Mouse (Mus musculus) midbrain, embryonic 10.5 days (tissue): ENCODE data around the gene Tmem106a. TPM values are rescaled to one million over a fixed set of nuclear protein-coding genes. Genes with fewer than 3 reads are reported as not detected.

ENCODE experiments used
- DNase-seq: peaks from one replicate; pipeline ENCODE4 v3.0.0-alpha.2; 2017; ENCODE audit warnings: low spot score
- H3K27ac ChIP-seq: fragments of 300-500 bp; sonication (generic); replicated peaks from 2 replicates; pipeline ENCODE4 v1.5.1; 2016; ENCODE audit warnings: mild to moderate bottlenecking
- H3K27me3 ChIP-seq: fragments of 300-500 bp; sonication (generic); 2 replicates; pipeline ENCODE4 v1.6.1; 2016; ENCODE audit warnings: low read depth, mild to moderate bottlenecking; ENCODE audit not compliant: poor library complexity, severe bottlenecking
- H3K36me3 ChIP-seq: fragments of 300-500 bp; sonication (generic); 2 replicates; pipeline ENCODE4 v1.6.1; 2016; ENCODE audit warnings: mild to moderate bottlenecking, moderate library complexity
- H3K4me1 ChIP-seq: fragments of 300-500 bp; sonication (generic); 2 replicates; pipeline ENCODE4 v1.6.1; 2016
- H3K4me3 ChIP-seq: fragments of 300-500 bp; sonication (generic); 2 replicates; pipeline ENCODE4 v1.5.1; 2016; ENCODE audit warnings: mild to moderate bottlenecking, moderate library complexity
- H3K9me3 ChIP-seq: fragments of 300-500 bp; sonication (generic); replicated peaks from 2 replicates; pipeline ENCODE4 v1.6.1; 2016; ENCODE audit warnings: mild to moderate bottlenecking
- WGBS: fragments of 180-500 bp; shearing (Covaris S2); methylation state at CpG from one replicate; pipeline ENCODE4 v1.1.7; 2016; 5-methylcytosine and 5-hydroxymethylcytosine counted together
- polyA plus RNA-seq: library from polyadenylated mRNA; unstranded; fragments of >200 nt; fragmentation: Nextera tagmentation; extraction: Ambion mirVana; gene quantifications from 2 replicates; pipeline ENCODE4 v1.2.1, GENCODE M21; 2016

Tmem106a gene
- polyA plus RNA-seq: 2.0 and 3.9 TPM in 2 replicates

DNA sequence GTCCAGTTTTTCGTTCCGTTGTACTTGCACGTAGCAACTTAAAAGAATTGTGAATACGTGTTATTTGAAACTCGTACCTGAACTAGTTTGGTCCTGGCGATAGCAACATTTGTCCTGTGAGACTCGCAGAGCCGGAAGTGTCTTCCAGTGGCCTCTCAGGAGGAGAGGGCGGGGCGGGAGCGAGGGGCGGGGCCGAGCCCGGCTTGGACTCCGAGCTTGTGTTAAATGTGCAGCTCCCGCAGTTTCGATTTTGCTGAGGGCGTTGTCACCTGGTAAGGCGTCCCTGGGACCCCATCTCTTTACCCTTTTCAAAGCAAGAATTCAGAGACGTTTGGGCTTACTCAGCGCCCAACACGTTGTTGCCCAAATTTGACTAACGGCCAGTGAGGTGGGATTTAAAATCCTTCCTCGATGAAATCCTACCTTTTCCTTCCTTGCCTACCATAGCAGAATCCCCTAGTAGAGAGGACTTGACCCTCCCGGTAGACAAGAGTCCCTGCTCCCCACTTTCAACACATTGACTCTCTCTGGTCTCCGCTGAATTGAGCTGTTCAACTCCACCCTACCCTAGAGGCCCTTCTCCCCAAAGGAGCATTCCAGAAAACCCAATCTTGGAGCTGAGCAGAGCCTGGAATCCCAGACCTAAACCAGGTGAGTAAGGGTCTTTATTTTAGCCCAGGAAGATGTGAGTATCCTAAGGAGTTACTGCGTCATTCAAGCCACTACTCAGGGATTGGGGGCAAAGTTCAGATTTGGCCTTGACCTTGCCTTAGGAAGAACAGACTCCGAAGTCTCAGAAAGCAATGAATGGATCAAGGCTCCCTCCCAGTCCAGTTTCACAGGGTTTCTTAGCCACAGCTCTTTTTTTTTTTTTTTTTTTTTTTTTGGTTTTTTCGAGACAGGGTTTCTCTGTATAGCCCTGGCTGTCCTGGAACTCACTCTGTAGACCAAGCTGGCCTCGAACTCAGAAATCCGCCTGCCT is at the start of gene Tmem106a:
Tmem106a (plus strand) TSS at position 189 of the 982 bp plus-strand sequence.
- peak within 1 kb of the TSS; percentile 19 for H3K27ac ChIP-seq
- no peaks in the 10 kb centered on the region for H3K9me3 ChIP-seq
- peaks cover 10% of the 10 kb centered on the region for H3K4me1 ChIP-seq
- 22% methylated on average over 30 of the region's 31 CpGs for WGBS
- H3K36me3 ChIP-seq: peaks cover 41% of the 10 kb centered on the region
- H3K27me3 ChIP-seq: no peaks in the 10 kb centered on the region
- H3K4me3 ChIP-seq: peak within 1 kb of the TSS; percentile 50
- DNase-seq: peak; percentile 67

DNA sequence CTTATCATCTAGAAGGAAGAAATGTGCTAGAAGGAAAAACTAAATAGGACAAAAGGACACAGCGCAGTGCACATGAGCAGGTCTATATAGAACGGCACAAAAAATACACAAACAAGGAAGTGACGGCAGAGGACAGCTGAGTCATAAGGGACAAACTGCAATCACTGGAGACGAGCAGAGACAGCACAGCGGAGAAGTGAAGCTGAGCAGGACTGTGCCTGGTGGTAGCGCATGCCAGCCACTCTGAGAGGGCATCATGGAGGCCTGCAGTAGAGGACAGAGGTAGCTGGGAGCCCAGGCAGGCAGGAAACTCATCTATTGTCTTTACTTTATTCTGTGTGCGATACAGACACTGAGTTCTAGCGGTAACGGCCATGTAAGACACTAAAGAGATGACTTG is 38.5 kb upstream of the Tmem106a start:
- no peak overlapping the region for H3K27ac ChIP-seq
- peaks cover 86% of the 10 kb centered on the region for H3K36me3 ChIP-seq
- 93% methylated on average over 9 of the region's 9 CpGs for WGBS
- H3K27me3 ChIP-seq: no peaks in the 10 kb centered on the region
- peaks cover 7% of the 10 kb centered on the region for H3K4me1 ChIP-seq
- no peak for DNase-seq
- no peak overlapping the region for H3K4me3 ChIP-seq
- no peaks in the 10 kb centered on the region for H3K9me3 ChIP-seq

DNA sequence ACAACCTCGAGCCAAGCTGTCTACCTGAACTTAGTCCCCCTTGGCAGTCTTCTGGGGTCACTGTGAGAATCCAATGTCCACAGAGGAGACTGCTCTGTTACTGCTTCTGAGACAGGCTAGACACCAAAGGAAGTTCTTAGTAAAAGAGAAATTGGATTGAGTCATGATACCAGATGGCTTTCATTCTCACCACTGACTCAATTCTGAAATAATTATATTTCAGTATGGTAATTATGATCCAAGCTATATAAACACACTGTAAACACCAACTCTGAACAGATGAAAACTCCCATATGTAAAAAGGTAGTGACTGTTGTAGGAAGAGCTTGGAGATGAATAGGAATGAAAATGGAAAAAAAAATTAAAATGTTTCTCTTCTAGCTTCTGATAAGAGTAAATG is 37.9 kb upstream of the Tmem106a start:
- peaks cover 87% of the 10 kb centered on the region for H3K36me3 ChIP-seq
- no peak overlapping the region for H3K27ac ChIP-seq
- H3K27me3 ChIP-seq: no peaks in the 10 kb centered on the region
- H3K4me3 ChIP-seq: no peak overlapping the region
- no peaks in the 10 kb centered on the region for H3K9me3 ChIP-seq
- peaks cover 7% of the 10 kb centered on the region for H3K4me1 ChIP-seq
- 93% methylated on average over 1 of the region's 1 CpGs for WGBS
- no peak for DNase-seq

DNA sequence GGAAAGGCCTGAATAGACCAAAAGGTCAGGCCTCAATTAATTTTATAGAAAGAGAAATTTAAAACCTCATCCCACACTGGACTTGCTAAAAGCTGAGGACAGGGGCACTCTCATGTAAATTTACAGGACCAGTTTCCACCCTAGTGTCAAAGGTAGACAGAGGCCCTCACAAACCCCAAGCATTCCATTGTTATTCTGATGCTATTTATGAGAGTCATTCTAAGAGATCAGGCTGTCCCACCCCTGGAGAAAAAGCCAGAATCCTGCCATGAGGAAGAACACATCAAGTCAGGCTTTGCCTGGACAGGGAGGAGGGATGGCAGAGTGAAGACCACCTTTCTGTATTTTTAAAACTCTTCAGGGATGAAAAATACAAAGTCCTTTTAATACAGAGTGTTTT is 33.5 kb upstream of the Tmem106a start:
- Histone ChIP-seq H3K9me3 (no peaks in the 10 kb centered on the region), H3K4me3 (no peak overlapping the region), H3K4me1 (peaks cover 17% of the 10 kb centered on the region), H3K36me3 (peaks cover 57% of the 10 kb centered on the region), H3K27ac (no peak overlapping the region), H3K27me3 (no peaks in the 10 kb centered on the region)
- DNase-seq: no peak

DNA sequence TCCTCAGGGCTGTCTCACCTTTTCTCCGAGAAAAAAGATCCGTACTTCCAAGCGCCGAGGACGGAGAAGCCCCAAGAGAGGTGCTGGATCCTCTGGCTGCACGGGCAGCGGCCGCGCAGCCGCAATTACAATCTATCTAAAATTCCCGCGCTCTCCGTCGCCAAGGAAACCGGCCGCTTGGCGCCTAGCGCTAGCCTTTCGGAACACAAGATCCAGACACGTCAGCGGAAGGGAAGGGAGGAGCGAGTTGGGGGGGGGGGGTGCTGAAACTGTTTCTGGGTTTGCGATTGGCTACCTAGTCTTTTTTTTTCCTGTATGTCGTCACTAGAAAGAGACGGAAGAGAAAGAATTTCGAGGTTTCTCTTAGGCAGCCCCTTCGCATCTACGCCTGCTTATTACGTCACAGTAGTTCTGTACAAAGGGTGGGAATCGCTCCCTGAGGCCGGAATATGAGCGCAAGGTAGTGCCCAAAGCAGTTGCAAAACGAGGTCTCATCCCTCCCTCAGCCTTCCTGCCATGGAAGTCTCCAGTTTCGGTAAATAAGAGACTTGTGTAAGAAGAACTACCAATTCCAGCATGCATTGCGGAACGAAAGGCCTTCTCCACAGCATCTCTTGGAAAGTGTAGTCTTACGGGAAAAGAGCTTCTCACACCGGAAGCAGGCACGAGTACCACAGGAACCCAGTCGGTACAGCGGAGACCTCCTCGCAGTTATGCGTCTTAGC is 30.1 kb upstream of the Tmem106a start, which contains the start of the genes Brca1 and Nbr1:
Brca1 (minus strand) TSS at position 205 of the 725 bp plus-strand sequence.
Nbr1 (plus strand) TSS at position 399 of the 725 bp plus-strand sequence.
- no peaks in the 10 kb centered on the region for H3K27me3 ChIP-seq
- H3K36me3 ChIP-seq: peaks cover 47% of the 10 kb centered on the region
- peaks cover 26% of the 10 kb centered on the region for H3K4me1 ChIP-seq
- H3K4me3 ChIP-seq: peak within 1 kb of the TSS; percentile 72
- H3K9me3 ChIP-seq: no peaks in the 10 kb centered on the region
- WGBS: under 1% methylated on average over 43 of the region's 43 CpGs
- DNase-seq: peak; percentile 97
- H3K27ac ChIP-seq: peak within 1 kb of the TSS; percentile 98

DNA sequence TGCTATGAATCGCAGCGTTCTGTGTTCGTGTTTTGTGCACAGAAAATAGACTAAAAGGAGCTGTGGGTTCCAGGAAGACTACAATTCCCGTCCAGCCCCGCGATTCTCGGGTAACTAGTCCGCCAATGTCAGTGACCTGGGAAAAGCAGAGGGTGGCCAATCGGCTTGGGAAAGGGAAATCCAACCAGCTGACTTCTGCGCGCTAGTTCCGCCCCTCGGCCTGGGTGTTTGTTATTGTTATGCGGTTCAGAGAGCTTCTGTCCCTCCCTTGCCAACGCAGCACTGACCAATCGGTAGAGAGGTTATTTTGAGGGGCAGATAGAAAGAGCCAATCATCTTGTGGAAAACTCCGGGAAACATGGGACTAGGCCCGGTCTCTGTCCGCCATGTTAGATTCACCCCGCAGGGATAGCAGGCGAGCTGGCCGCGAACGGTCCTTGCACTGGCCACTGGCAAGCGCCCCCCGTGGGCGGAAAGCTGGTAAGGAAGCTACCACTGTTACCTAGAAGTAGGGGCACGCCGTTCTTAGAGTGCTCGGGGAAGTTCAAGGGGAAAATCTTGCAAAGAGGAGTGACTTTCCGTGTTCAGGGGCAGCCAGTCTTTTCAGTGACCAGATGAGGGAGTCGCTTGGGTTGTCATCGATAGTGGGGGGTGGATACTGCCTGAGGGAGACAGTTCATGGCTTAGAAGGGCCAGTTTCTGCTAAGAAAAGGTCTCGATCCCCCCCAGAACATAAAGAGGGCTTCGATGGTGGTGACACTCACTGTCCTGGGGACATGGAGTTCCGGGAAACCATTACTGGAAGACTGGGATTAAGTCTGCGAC is 29.4 kb upstream of the Tmem106a start:
- Histone ChIP-seq H3K4me3 (peak overlapping the region; percentile 72), H3K4me1 (peaks cover 26% of the 10 kb centered on the region), H3K27ac (peak overlapping the region; percentile 98), H3K27me3 (no peaks in the 10 kb centered on the region), H3K36me3 (peaks cover 47% of the 10 kb centered on the region), H3K9me3 (no peaks in the 10 kb centered on the region)
- DNase-seq: peak; percentile 97
- WGBS: under 1% methylated on average over 37 of the region's 37 CpGs

DNA sequence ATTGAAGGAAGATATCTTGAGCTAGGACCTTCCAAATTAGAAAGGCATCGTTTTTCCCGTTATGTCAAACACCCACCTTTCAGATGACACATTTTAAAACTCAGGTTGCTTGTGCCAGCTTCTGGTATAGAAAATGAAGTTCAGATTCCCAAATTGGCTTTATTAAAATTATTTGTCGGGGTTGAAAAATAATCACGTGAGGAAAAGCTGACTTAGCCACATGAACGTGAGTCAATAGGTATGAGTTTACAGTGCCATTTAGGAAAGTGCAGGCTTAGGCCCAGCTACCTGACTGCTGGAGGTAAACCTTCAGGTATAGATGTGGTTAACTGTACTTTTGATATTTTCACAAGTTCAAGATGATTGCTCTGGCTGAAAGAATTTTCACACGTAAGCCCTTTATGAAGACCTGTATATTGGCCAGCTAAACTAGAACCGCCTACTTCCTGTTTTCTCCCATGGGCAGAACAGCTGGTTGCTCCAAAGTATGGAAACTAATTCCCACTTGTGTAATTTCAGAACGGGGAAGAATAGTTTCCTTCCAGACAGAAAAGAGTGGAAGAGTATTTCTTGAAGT is 28.6 kb upstream of the Tmem106a start:
- H3K4me1 ChIP-seq: peaks cover 26% of the 10 kb centered on the region
- 30% methylated on average over 8 of the region's 8 CpGs for WGBS
- DNase-seq: no peak
- no peaks in the 10 kb centered on the region for H3K27me3 ChIP-seq
- no peaks in the 10 kb centered on the region for H3K9me3 ChIP-seq
- peak overlapping the region; percentile 72 for H3K4me3 ChIP-seq
- H3K27ac ChIP-seq: peak overlapping the region; percentile 98
- H3K36me3 ChIP-seq: peaks cover 47% of the 10 kb centered on the region

DNA sequence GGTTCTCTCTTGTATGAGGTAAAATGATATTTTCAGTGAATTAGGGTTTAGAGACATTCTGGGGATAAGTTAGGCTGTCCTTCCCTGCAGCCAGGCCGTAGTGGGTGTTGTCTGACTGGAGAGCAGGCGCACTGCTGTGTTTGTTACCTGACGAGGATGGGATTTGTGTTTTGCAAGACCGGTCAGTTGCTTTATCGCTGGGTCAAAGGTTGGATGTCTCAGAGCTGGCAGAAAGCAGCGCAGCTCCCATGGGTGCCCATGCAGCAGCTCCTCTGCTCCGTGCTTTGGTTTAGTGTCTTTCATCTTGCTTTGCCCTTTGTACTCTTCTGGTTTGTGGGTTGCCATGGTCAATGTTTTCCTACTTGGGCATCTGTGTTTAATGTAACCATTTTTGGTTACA is 25.5 kb upstream of the Tmem106a start:
- no peak overlapping the region for H3K4me3 ChIP-seq
- H3K9me3 ChIP-seq: no peaks in the 10 kb centered on the region
- no peak for DNase-seq
- H3K27ac ChIP-seq: no peak overlapping the region
- no peaks in the 10 kb centered on the region for H3K27me3 ChIP-seq
- WGBS: 91% methylated on average over 7 of the region's 7 CpGs
- H3K36me3 ChIP-seq: peaks cover 61% of the 10 kb centered on the region
- H3K4me1 ChIP-seq: peaks cover 12% of the 10 kb centered on the region

DNA sequence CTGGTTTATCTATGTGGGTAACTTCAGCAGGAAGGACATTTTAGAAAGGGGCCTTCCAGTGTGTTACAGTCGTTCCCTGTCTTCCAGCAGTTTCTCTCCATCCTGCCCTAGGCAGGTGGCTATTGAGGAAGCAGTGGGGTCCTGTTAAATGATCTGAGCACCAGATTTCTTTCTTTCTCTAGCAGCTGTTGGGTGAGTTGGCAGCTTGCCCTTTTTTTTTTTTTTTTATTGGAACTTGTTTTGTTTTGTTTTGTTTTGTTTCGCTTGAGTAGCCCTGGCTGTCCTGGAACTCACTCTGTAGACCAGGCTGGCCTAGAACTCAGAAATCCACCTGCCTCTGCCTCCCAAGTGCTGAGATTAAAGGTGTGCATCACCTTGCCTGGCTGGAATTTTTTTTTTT is 25.1 kb upstream of the Tmem106a start:
- Histone ChIP-seq H3K36me3 (peaks cover 61% of the 10 kb centered on the region), H3K4me1 (peaks cover 12% of the 10 kb centered on the region), H3K27ac (no peak overlapping the region), H3K27me3 (no peaks in the 10 kb centered on the region), H3K4me3 (no peak overlapping the region), H3K9me3 (no peaks in the 10 kb centered on the region)
- DNase-seq: no peak
- WGBS: 92% methylated on average over 2 of the region's 2 CpGs

DNA sequence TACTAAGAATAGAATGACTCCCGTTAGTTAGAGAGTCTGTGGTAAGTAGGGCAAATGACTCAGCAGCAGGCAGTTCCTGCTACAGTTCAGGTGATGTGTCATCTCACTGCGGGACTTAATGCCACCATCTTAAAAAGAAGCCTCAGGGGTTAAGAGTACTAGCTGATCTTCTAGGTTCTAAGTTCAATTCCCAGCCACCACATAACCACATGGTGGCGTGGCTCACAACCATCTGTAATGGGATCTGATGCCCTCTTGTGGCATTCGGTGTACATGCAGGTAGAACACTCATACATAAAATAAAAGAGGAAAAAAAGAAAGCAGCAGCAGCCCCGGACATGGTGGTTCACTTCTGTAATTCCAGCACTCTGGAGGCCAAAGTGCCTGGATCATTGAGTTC is 19.7 kb upstream of the Tmem106a start:
- peaks cover 89% of the 10 kb centered on the region for H3K36me3 ChIP-seq

DNA sequence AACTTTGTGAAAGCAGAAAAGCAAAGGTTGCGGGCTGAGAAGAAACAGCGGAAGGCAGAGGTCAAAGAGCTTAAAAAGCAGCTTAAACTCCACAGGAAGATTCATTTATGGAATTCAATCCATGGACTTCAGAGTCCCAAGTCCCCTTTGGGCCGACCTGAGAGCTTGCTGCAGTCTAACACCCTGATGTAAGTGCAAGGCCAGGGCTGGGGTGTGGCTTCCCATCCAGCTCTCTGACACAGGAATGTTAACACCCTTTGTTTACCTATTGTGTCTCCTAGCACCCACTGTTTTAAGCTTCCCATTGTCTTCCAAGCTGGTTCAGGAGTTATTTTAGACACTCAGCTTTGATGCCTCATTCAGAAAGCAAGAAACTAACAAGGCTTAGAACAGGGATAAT is 13.6 kb upstream of the Tmem106a start:
- WGBS: 79% methylated on average over 3 of the region's 3 CpGs
- H3K36me3 ChIP-seq: peaks cover 96% of the 10 kb centered on the region

More for the DNA sequence above, 19.7 kb upstream of the Tmem106a start:
- H3K9me3 ChIP-seq: no peaks in the 10 kb centered on the region
- no peak overlapping the region for H3K27ac ChIP-seq
- no peaks in the 10 kb centered on the region for H3K4me1 ChIP-seq
- no peaks in the 10 kb centered on the region for H3K27me3 ChIP-seq
- H3K4me3 ChIP-seq: no peak overlapping the region
- peak; percentile 46 for DNase-seq
- whole genome bisulfite sequencing: 48% methylated on average over 5 of the region's 5 CpGs

DNA sequence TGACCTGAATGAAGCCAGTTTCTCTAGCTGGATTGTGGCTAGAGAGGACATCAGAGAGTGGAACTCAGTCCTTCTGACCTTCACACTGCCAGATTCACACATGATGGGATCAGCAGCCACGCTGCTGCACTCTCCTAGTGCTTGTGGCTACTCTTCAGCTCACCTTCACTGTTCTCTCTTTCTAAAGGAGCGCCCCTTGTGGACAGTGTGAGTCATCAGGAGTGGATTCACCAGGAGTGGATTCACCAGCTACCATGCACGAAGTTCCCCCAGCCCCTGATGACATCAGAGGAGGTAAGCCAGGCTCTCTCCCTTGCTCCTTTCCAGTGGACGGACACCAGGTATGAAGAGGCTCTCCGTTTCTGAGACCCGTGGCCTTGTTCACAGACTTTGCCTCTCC is 5.9 kb upstream of the Tmem106a start:
- H3K27ac ChIP-seq: no peak overlapping the region
- no peaks in the 10 kb centered on the region for H3K27me3 ChIP-seq
- no peaks in the 10 kb centered on the region for H3K4me1 ChIP-seq
- H3K4me3 ChIP-seq: no peak overlapping the region
- peaks cover 98% of the 10 kb centered on the region for H3K36me3 ChIP-seq
- no peak for DNase-seq
- H3K9me3 ChIP-seq: no peaks in the 10 kb centered on the region
- 79% methylated on average over 6 of the region's 6 CpGs for WGBS

More for the DNA sequence above, 13.6 kb upstream of the Tmem106a start:
- Histone ChIP-seq H3K27me3 (no peaks in the 10 kb centered on the region), H3K27ac (no peak overlapping the region), H3K9me3 (no peaks in the 10 kb centered on the region), H3K4me3 (no peak overlapping the region), H3K4me1 (no peaks in the 10 kb centered on the region)
- no peak for DNase-seq
